Mouse (Mus musculus): Measurements from ENCODE around the gene Obsl1.

Obsl1 gene

GRCm38 (mm10) chr1:75456746-75457564, 49.3 kb downstream of the Obsl1 start:
- DNase-seq (ENCODE audit: extremely low spot score, low read depth, low spot score): no peak

GRCm38 (mm10) chr1:75455948-75456347, 50.3 kb downstream of the Obsl1 start:
- no peak for DNase-seq (ENCODE audit: extremely low spot score, low read depth, low spot score)

GRCm38 (mm10) chr1:75455433-75455832, 50.8 kb downstream of the Obsl1 start:
- DNase-seq (ENCODE audit: extremely low spot score, low read depth, low spot score): no peak

- no peak for DNase-seq (ENCODE audit: extremely low spot score, low read depth, low spot score)
Observed at GRCm38 (mm10) chr1:75451900-75452299, 54.4 kb downstream of the Obsl1 start.

- DNase-seq (ENCODE audit: extremely low spot score, low read depth, low spot score): no peak
Observed at GRCm38 (mm10) chr1:75450314-75451005, 55.8 kb downstream of the Obsl1 start, which contains the start of gene Asic4. Gene Asic4, plus strand, starts transcription at chr1:75450436.

- no peak for DNase-seq (ENCODE audit: extremely low spot score, low read depth, low spot score)
Observed at GRCm38 (mm10) chr1:75449377-75450135, 56.7 kb downstream of the Obsl1 start.

- DNase-seq (ENCODE audit: extremely low spot score, low read depth, low spot score): no peak
Observed at GRCm38 (mm10) chr1:75448937-75449336, 57.3 kb downstream of the Obsl1 start.

- no peak for DNase-seq (ENCODE audit: extremely low spot score, low read depth, low spot score)
Observed at GRCm38 (mm10) chr1:75448052-75448431, 58.2 kb downstream of the Obsl1 start.

- no peak for DNase-seq (ENCODE audit: extremely low spot score, low read depth, low spot score)
Observed at GRCm38 (mm10) chr1:75447265-75448051, 58.8 kb downstream of the Obsl1 start.

GRCm38 (mm10) chr1:75446656-75447055, 59.6 kb downstream of the Obsl1 start:
- no peak for DNase-seq (ENCODE audit: extremely low spot score, low read depth, low spot score)

- no peak for DNase-seq (ENCODE audit: extremely low spot score, low read depth, low spot score)
Observed at GRCm38 (mm10) chr1:75445751-75446611, 60.3 kb downstream of the Obsl1 start.

- no peak for DNase-seq (ENCODE audit: extremely low spot score, low read depth, low spot score)
Observed at GRCm38 (mm10) chr1:75445141-75445701, 61.0 kb downstream of the Obsl1 start.

- DNase-seq (ENCODE audit: extremely low spot score, low read depth, low spot score): no peak
Observed at GRCm38 (mm10) chr1:75444208-75444607, 62.0 kb downstream of the Obsl1 start.

GRCm38 (mm10) chr1:75443247-75444024, 62.8 kb downstream of the Obsl1 start:
- DNase-seq (ENCODE audit: extremely low spot score, low read depth, low spot score): no peak

GRCm38 (mm10) chr1:75442811-75443210, 63.4 kb downstream of the Obsl1 start:
- no peak for DNase-seq (ENCODE audit: extremely low spot score, low read depth, low spot score)

- DNase-seq (ENCODE audit: extremely low spot score, low read depth, low spot score): no peak
Observed at GRCm38 (mm10) chr1:75442171-75442570, 64.1 kb downstream of the Obsl1 start.

GRCm38 (mm10) chr1:75441471-75441996, 64.7 kb downstream of the Obsl1 start:
- no peak for DNase-seq (ENCODE audit: extremely low spot score, low read depth, low spot score)

- DNase-seq (ENCODE audit: extremely low spot score, low read depth, low spot score): no peak
Observed at GRCm38 (mm10) chr1:75440661-75441060, 65.6 kb downstream of the Obsl1 start.

Data from hindlimb bud, embryonic 11.5 days (tissue).